10 mouse cellular contexts compared by ENCODE assay signal in the genomic region with DNA sequence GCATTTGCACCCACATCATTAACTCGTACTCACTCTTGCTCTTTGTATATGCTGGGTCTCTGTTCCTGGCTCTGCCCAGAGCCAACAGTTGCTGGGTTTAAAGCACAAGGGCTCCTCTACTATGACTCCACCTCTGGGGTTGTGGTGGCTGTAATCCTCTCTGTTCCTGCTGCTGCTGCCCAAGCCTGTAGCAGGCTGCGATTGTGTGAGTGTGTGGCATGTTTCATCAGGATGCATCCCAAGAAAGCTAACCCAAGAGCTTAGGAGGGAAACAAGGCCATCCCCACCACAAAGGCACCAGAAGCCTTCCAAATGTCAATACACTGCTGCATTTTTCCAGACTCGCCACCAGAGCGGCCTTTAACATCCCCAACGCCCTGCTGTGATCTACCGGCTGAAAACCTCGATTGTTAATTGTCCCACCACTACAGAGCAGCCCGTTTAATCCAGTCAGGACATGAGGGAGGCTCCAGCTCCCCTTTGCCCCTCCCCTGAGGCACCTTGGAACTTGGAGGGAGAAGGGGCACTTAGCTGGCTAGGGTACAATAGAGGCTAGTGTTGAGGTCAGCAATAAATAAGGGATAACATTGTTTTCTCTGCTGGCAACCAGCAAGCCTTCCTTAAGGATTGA. TPM values are rescaled to one million over a fixed set of nuclear protein-coding genes. Genes with fewer than 3 reads are reported as not detected.
A peak's percentile ranks its signal among the peaks of the same experiment; 100 is the strongest.
DNase-seq lines count a peak whose midpoint lies in the region; ATAC-seq and TF ChIP-seq lines count a peak whose summit lies in the region.
"Had no signal": no experiment of that assay in that cellular context is flagged by ENCODE, and none has a peak within 500 bp of the region (broad histone marks: within the 10 kb centered on the region; RNA-seq: fewer than 3 reads in every experiment).

No protein-coding gene starts in this region.

- DNase-seq in layer of hippocampus, adult 9-11 months = peak; percentile 57
- DNase-seq in layer of hippocampus, adult 18-20 months (ENCODE audit: low spot score in 2 of 2) = no peak
- DNase-seq in embryonic facial prominence, embryonic 10.5 days (ENCODE audit: low spot score) = peak; percentile 33
- DNase-seq in retina, postnatal 1 day = peak; percentile 80
- DNase-seq in thymus, adult 18-20 months = no peak
- no peak for DNase-seq in right cerebral cortex, postnatal 36 days (ENCODE audit: low spot score in 2 of 2)
- DNase-seq in heart, adult 2 months = no peak
- DNase-seq: cerebellum, adult 11 months had no signal

- peak overlapping the region; percentile 31; the same call in 1 of the 2 replicates for H3K27ac ChIP-seq in embryonic facial prominence, embryonic 10.5 days (replicated peaks)
- H3K27ac ChIP-seq in hindbrain, embryonic 16.5 days (ENCODE audit: low read depth, low read length) = no peak overlapping the region
- no peak overlapping the region for H3K27ac ChIP-seq in heart, adult 2 months
- H3K27ac ChIP-seq: lung, embryonic 15.5 days had no signal

- H3K4me3 ChIP-seq in embryonic facial prominence, embryonic 10.5 days = no peak overlapping the region
- no peak overlapping the region for H3K4me3 ChIP-seq in hindbrain, embryonic 16.5 days (ENCODE audit: low read length)
- H3K4me3 ChIP-seq in heart, adult 2 months = no peak overlapping the region
- H3K4me3 ChIP-seq: lung, embryonic 15.5 days had no signal

- no peak for TF ChIP-seq EP300 in heart, adult 2 months (IDR thresholded peaks at IDR 0.05; ENCODE audit: insufficient read depth, low read depth, low read length)

- no peak for TF ChIP-seq POLR2A in heart, adult 2 months (IDR thresholded peaks at IDR 0.05; ENCODE audit: insufficient read depth, low read depth, low read length)

- 16% methylated on average over 8 of the region's 8 CpGs for WGBS in embryonic facial prominence, embryonic 10.5 days
- WGBS in hindbrain, embryonic 16.5 days = 13% methylated on average over 8 of the region's 8 CpGs
- WGBS in heart, adult 2 months = 52% methylated on average over 8 of the region's 8 CpGs

- H3K4me1 ChIP-seq in embryonic facial prominence, embryonic 10.5 days = peaks cover 26% of the 10 kb centered on the region
- H3K4me1 ChIP-seq in hindbrain, embryonic 16.5 days (ENCODE audit: control insufficient read depth, insufficient read depth, low read depth, low read length) = peaks cover 2% of the 10 kb centered on the region
- peaks cover 14% of the 10 kb centered on the region for H3K4me1 ChIP-seq in heart, adult 2 months (ENCODE audit: control insufficient read depth, insufficient read depth, low read length)

- peak; percentile 72 for ATAC-seq in hindbrain, embryonic 16.5 days

- no peaks in the 10 kb centered on the region for H3K9me3 ChIP-seq in embryonic facial prominence, embryonic 10.5 days
- no peaks in the 10 kb centered on the region for H3K9me3 ChIP-seq in hindbrain, embryonic 16.5 days (ENCODE audit: control insufficient read depth, low read length)
- H3K9me3 ChIP-seq: lung, embryonic 15.5 days had no signal

- peaks cover 25% of the 10 kb centered on the region for H3K27me3 ChIP-seq in embryonic facial prominence, embryonic 10.5 days (replicated peaks; ENCODE audit: low read depth, poor library complexity, severe bottlenecking)
- no peaks in the 10 kb centered on the region for H3K27me3 ChIP-seq in hindbrain, embryonic 16.5 days (replicated peaks; ENCODE audit: control insufficient read depth, insufficient read depth, low read length)
- H3K27me3 ChIP-seq in heart, adult 2 months (ENCODE audit: control insufficient read depth, insufficient read depth, low read length) = no peaks in the 10 kb centered on the region
- H3K27me3 ChIP-seq: lung, embryonic 15.5 days had no signal

- no peak overlapping the region for H3K9ac ChIP-seq in hindbrain, embryonic 16.5 days (ENCODE audit: low read depth, low read length)
- no peak overlapping the region for H3K9ac ChIP-seq in heart, adult 2 months (ENCODE audit: low read depth, low read length)
- H3K9ac ChIP-seq: lung, embryonic 15.5 days had no signal

- H3K4me2 ChIP-seq in hindbrain, embryonic 16.5 days (ENCODE audit: low read length) = no peak overlapping the region
- H3K4me2 ChIP-seq: lung, embryonic 15.5 days had no signal

- no peaks in the 10 kb centered on the region for H3K79me2 ChIP-seq in heart, adult 2 months (replicated peaks; ENCODE audit: control insufficient read depth, insufficient read depth, low read length)

- intact Hi-C loops in heart, adult 2 months (cut with DNase I) = no loop called here

- no peak for TF ChIP-seq CTCF in heart, adult 2 months (IDR thresholded peaks at IDR 0.05)

- peaks cover 69% of the 10 kb centered on the region for H3K36me3 ChIP-seq in embryonic facial prominence, embryonic 10.5 days (replicated peaks)
- 0 out of 2 replicates have a peak, but pooled peaks cover 2% of the 10 kb centered on the region for H3K36me3 ChIP-seq in hindbrain, embryonic 16.5 days (ENCODE audit: control insufficient read depth, insufficient read depth, low read length)
- peaks cover 11% of the 10 kb centered on the region for H3K36me3 ChIP-seq in heart, adult 2 months (ENCODE audit: control insufficient read depth, insufficient read depth, low read length)
- H3K36me3 ChIP-seq: lung, embryonic 15.5 days had no signal

RNA-seq across cellular contexts. Expression of gene Nrp2, which starts 40.1 kb away (rescaled TPM):
- 10 to 100 TPM; 54.1 to 56.3 TPM for total RNA-seq in layer of hippocampus, adult 18-20 months (2021)
- 20.5 and 21.4 TPM in 2 replicates for polyA plus RNA-seq in embryonic facial prominence, embryonic 10.5 days (2016; fragmentation: Nextera tagmentation; extraction: Ambion mirVana)
- 22.7 and 31.5 TPM in 2 replicates for polyA plus RNA-seq in hindbrain, embryonic 16.5 days (2015; fragmentation: Nextera tagmentation; extraction: Ambion mirVana)
- 10 to 100 TPM; 20.7 to 29.6 TPM for total RNA-seq in heart, adult 2 months (2021)
- 15.6 and 24.2 TPM in 2 replicates for polyA plus RNA-seq in heart, adult 2 months (2012; rRNA removed)

Comparison
In these comparisons a context has a peak if more than half of its experiments do, and no peak if none do; other contexts are left out.
1. DNase-seq: peak in layer of hippocampus, adult 9-11 months (single experiment), embryonic facial prominence, embryonic 10.5 days (single experiment) and retina, postnatal 1 day (single experiment); none in layer of hippocampus, adult 18-20 months (0 of 2), thymus, adult 18-20 months (0 of 2), right cerebral cortex, postnatal 36 days (0 of 2) and heart, adult 2 months (0 of 2).